In the genomic region with DNA sequence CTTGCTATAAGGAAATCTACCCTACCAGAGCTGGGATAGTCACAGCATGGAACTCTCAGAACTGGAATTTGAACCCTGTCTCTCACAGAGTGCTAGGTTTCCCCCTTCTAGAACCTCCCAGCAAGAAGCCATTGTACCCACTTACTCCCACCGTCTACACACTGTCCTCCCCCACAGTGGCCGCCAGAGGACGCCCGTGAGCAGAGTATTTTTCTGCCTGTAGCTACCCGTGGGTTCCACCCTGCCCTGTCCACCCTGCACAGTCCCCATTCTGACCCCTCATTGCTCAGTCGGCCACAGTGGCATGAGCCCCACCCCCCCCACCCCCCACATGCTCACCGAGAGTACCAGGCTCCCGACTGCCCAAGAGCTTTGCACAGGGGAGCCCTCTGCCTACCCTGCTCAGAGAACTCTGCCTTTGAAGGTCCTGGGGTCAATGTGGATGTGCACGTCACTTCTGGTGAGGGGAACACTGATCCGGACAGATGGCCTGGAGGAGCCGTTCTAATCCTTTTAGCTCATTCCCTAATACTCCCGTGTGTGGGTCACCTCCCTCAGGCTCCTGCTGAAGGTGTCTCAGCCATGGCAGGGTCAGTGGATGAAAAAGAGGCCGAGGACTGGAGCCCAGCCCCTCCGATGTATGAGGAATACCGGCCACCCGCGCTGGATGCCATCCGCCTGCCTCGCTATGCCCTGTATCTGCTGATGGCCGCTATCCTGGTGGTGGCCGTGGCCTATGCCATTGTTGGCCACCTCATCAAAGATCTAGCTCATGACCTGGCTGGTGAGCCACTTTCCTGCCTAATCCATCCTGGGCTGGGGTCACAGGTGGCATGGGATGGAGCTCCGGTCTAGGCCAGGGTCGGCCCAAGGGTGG, we compare ENCODE assay signal across 8 mouse cellular contexts. TPM values are rescaled to one million over a fixed set of nuclear protein-coding genes. Genes with fewer than 3 reads are reported as not detected.
A peak's percentile ranks its signal among the peaks of the same experiment; 100 is the strongest.
DNase-seq lines count a peak whose midpoint lies in the region; ATAC-seq and TF ChIP-seq lines count a peak whose summit lies in the region.

No protein-coding gene starts in this region.

- H3K4me1 ChIP-seq in testis, adult 2 months (ENCODE audit: control insufficient read depth, insufficient read depth, low read length): peaks cover 45% of the 10 kb centered on the region
- peaks cover 29% of the 10 kb centered on the region for H3K4me1 ChIP-seq in intestine, embryonic 15.5 days (replicated peaks)
- H3K4me1 ChIP-seq in midbrain, postnatal 0 days (ENCODE audit: insufficient read depth, low read length): peaks cover 9% of the 10 kb centered on the region
- peaks cover 28% of the 10 kb centered on the region for H3K4me1 ChIP-seq in stomach, embryonic 14.5 days (ENCODE audit: control insufficient read depth, insufficient read depth, low read length)

- no peak for ATAC-seq in intestine, embryonic 15.5 days
- peak; percentile 38; the same call in 1 of the 2 replicates for ATAC-seq in midbrain, postnatal 0 days (ENCODE audit: low FRiP score)
- ATAC-seq in stomach, embryonic 14.5 days (ENCODE audit: insufficient number of reproducible peaks, insufficient read depth, low FRiP score, low read depth): peak; percentile 48; the same call in 1 of the 2 replicates

- H3K4me2 ChIP-seq in intestine, embryonic 15.5 days (replicated peaks): no peak overlapping the region
- no peak overlapping the region for H3K4me2 ChIP-seq in midbrain, postnatal 0 days (ENCODE audit: low read depth, low read length, poor library complexity, severe bottlenecking)
- H3K4me2 ChIP-seq in stomach, embryonic 14.5 days (replicated peaks; ENCODE audit: low read depth, low read length): no peak overlapping the region

- no peak for TF ChIP-seq POLR2A in testis, adult 2 months (IDR thresholded peaks at IDR 0.05; ENCODE audit: control insufficient read depth, low read depth, low read length)

- 62% methylated on average over 23 of the region's 23 CpGs for WGBS in intestine, embryonic 15.5 days
- whole genome bisulfite sequencing in midbrain, postnatal 0 days: 49% methylated on average over 23 of the region's 23 CpGs
- WGBS in stomach, embryonic 14.5 days: 60% methylated on average over 23 of the region's 23 CpGs

- H3K4me3 ChIP-seq in testis, adult 2 months (ENCODE audit: control insufficient read depth, low read depth, low read length): no peak overlapping the region
- no peak overlapping the region for H3K4me3 ChIP-seq in intestine, embryonic 15.5 days (replicated peaks)
- H3K4me3 ChIP-seq in midbrain, postnatal 0 days (ENCODE audit: low read depth, low read length): no peak overlapping the region
- no peak overlapping the region for H3K4me3 ChIP-seq in stomach, embryonic 14.5 days (ENCODE audit: low read depth, low read length)

- no peak for DNase-seq in testis, postnatal 14 days (ENCODE audit: low spot score)
- peak; percentile 78 to 82 for DNase-seq in cerebellum, postnatal 36 days
- DNase-seq in gastrocnemius, postnatal 25 days: peak; percentile 58
- DNase-seq in liver: peak; percentile 75
- peak; percentile 51 for DNase-seq in midbrain, postnatal 0 days (ENCODE audit: low spot score)

- no peaks in the 10 kb centered on the region for H3K27me3 ChIP-seq in testis, adult 2 months (ENCODE audit: control insufficient read depth, insufficient read depth, low read length)
- H3K27me3 ChIP-seq in intestine, embryonic 15.5 days (replicated peaks): no peaks in the 10 kb centered on the region
- no peaks in the 10 kb centered on the region for H3K27me3 ChIP-seq in midbrain, postnatal 0 days (ENCODE audit: insufficient read depth, low read length)
- H3K27me3 ChIP-seq in stomach, embryonic 14.5 days (ENCODE audit: control insufficient read depth, insufficient read depth, low read length): no peaks in the 10 kb centered on the region

- H3K9ac ChIP-seq in intestine, embryonic 15.5 days: peak overlapping the region; percentile 5; the same call in 1 of the 2 replicates
- no peak overlapping the region for H3K9ac ChIP-seq in midbrain, postnatal 0 days (replicated peaks; ENCODE audit: low read length, poor library complexity, severe bottlenecking)
- H3K9ac ChIP-seq in stomach, embryonic 14.5 days (replicated peaks; ENCODE audit: low read depth, low read length): no peak overlapping the region

- peak; percentile 57; the same call in 1 of the 2 replicates for TF ChIP-seq CTCF in testis, adult 2 months (IDR thresholded peaks at IDR 0.05; ENCODE audit: control insufficient read depth, insufficient read depth, insufficient replicate concordance, low read depth, low read length)
- TF ChIP-seq CTCF in midbrain, postnatal 0 days (IDR thresholded peaks at IDR 0.05): peak; percentile 87

- H3K9me3 ChIP-seq in intestine, embryonic 15.5 days: no peaks in the 10 kb centered on the region
- H3K9me3 ChIP-seq in midbrain, postnatal 0 days (ENCODE audit: low read length): no peaks in the 10 kb centered on the region
- no peaks in the 10 kb centered on the region for H3K9me3 ChIP-seq in stomach, embryonic 14.5 days (ENCODE audit: control insufficient read depth, low read depth, low read length)

- H3K36me3 ChIP-seq in testis, adult 2 months (ENCODE audit: control insufficient read depth, insufficient read depth, low read length): no peaks in the 10 kb centered on the region
- peaks cover 24% of the 10 kb centered on the region for H3K36me3 ChIP-seq in intestine, embryonic 15.5 days
- H3K36me3 ChIP-seq in midbrain, postnatal 0 days (ENCODE audit: insufficient read depth, low read length): peaks cover 34% of the 10 kb centered on the region
- peaks cover 25% of the 10 kb centered on the region for H3K36me3 ChIP-seq in stomach, embryonic 14.5 days (ENCODE audit: control insufficient read depth, insufficient read depth, low read length)

- H3K27ac ChIP-seq in testis, adult 2 months (ENCODE audit: control insufficient read depth, insufficient read depth, low read depth, low read length): peak overlapping the region; percentile 7; the same call in 1 of the 2 replicates
- 0 out of 2 replicates have a peak overlapping the region, but pooled peaks have one; percentile 4 for H3K27ac ChIP-seq in intestine, embryonic 15.5 days
- H3K27ac ChIP-seq in midbrain, postnatal 0 days (ENCODE audit: low read depth, low read length): no peak overlapping the region
- no peak overlapping the region for H3K27ac ChIP-seq in stomach, embryonic 14.5 days (ENCODE audit: low read length)

RNA-seq across cellular contexts. Expression of gene Gm48552, which starts 1.2 kb away (rescaled TPM):
- 0.65 TPM in 1 of 2 replicates, not detected in the other for polyA plus RNA-seq in testis, adult 2 months (2012; rRNA removed)
- under 1 TPM in 1 of 2 experiments, not detected in 1; 0.59 TPM for total RNA-seq in gastrocnemius, postnatal 25 days (2021)
- 1.4 TPM in 1 of 2 replicates, not detected in the other for polyA plus RNA-seq in intestine, embryonic 15.5 days (2015; fragmentation: Nextera tagmentation; extraction: Ambion mirVana)
- 6.6 TPM in 1 of 2 replicates, not detected in the other for total RNA-seq in midbrain, postnatal 0 days (2014; rRNA removed)
- polyA plus RNA-seq in midbrain, postnatal 0 days (2015; fragmentation: Nextera tagmentation; extraction: Ambion mirVana): 1.6 and 3.9 TPM in 2 replicates
- polyA plus RNA-seq in stomach, embryonic 14.5 days (2014; fragmentation: Nextera tagmentation; extraction: Ambion mirVana): 1.0 and 1.1 TPM in 2 replicates

RNA-seq across cellular contexts. Expression of gene Smim24, which starts 2.8 kb away (rescaled TPM):
- 3,568 and 3,612 TPM in 2 replicates for polyA plus RNA-seq in testis, adult 2 months (2012; rRNA removed)
- under 1 TPM in 1 of 2 experiments, not detected in 1; 0.67 TPM for total RNA-seq in gastrocnemius, postnatal 25 days (2021)
- polyA plus RNA-seq in intestine, embryonic 15.5 days (2015; fragmentation: Nextera tagmentation; extraction: Ambion mirVana): 235 and 288 TPM in 2 replicates
- 1.5 and 1.7 TPM in 2 replicates for total RNA-seq in midbrain, postnatal 0 days (2014; rRNA removed)
- 1.1 and 2.0 TPM in 2 replicates for polyA plus RNA-seq in midbrain, postnatal 0 days (2015; fragmentation: Nextera tagmentation; extraction: Ambion mirVana)
- polyA plus RNA-seq in stomach, embryonic 14.5 days (2014; fragmentation: Nextera tagmentation; extraction: Ambion mirVana): 17.7 and 21.5 TPM in 2 replicates

RNA-seq across cellular contexts. Expression of gene Gm48551, which starts 5.8 kb away (rescaled TPM):
- 1.2 and 1.6 TPM in 2 replicates for polyA plus RNA-seq in testis, adult 2 months (2012; rRNA removed)
- 1 to 10 TPM in 1 of 2 experiments, under 1 TPM in 1; 0.78 to 1.0 TPM for total RNA-seq in gastrocnemius, postnatal 25 days (2021)
- polyA plus RNA-seq in intestine, embryonic 15.5 days (2015; fragmentation: Nextera tagmentation; extraction: Ambion mirVana): 2.8 and 3.6 TPM in 2 replicates
- total RNA-seq in midbrain, postnatal 0 days (2014; rRNA removed): 0.88 and 2.7 TPM in 2 replicates
- 5.8 and 10.2 TPM in 2 replicates for polyA plus RNA-seq in midbrain, postnatal 0 days (2015; fragmentation: Nextera tagmentation; extraction: Ambion mirVana)
- 3.1 and 4.1 TPM in 2 replicates for polyA plus RNA-seq in stomach, embryonic 14.5 days (2014; fragmentation: Nextera tagmentation; extraction: Ambion mirVana)

RNA-seq across cellular contexts. Expression of gene Dohh, which starts 5.8 kb away (rescaled TPM):
- polyA plus RNA-seq in testis, adult 2 months (2012; rRNA removed): 38.5 and 46.3 TPM in 2 replicates
- total RNA-seq in gastrocnemius, postnatal 25 days (2021): 10 to 100 TPM; 41.1 to 41.2 TPM
- 89.2 and 100 TPM in 2 replicates for polyA plus RNA-seq in intestine, embryonic 15.5 days (2015; fragmentation: Nextera tagmentation; extraction: Ambion mirVana)
- 120 and 132 TPM in 2 replicates for total RNA-seq in midbrain, postnatal 0 days (2014; rRNA removed)
- polyA plus RNA-seq in midbrain, postnatal 0 days (2015; fragmentation: Nextera tagmentation; extraction: Ambion mirVana): 95.8 and 115 TPM in 2 replicates
- polyA plus RNA-seq in stomach, embryonic 14.5 days (2014; fragmentation: Nextera tagmentation; extraction: Ambion mirVana): 44.8 and 48.5 TPM in 2 replicates

RNA-seq across cellular contexts. Expression of gene Fzr1, which starts 11.7 kb away (rescaled TPM):
- polyA plus RNA-seq in testis, adult 2 months (2012; rRNA removed): 161 and 178 TPM in 2 replicates
- 10 to 100 TPM; 13.5 to 14.0 TPM for total RNA-seq in gastrocnemius, postnatal 25 days (2021)
- 83.2 and 85.7 TPM in 2 replicates for polyA plus RNA-seq in intestine, embryonic 15.5 days (2015; fragmentation: Nextera tagmentation; extraction: Ambion mirVana)
- 92.6 and 98.3 TPM in 2 replicates for total RNA-seq in midbrain, postnatal 0 days (2014; rRNA removed)
- polyA plus RNA-seq in midbrain, postnatal 0 days (2015; fragmentation: Nextera tagmentation; extraction: Ambion mirVana): 147 and 149 TPM in 2 replicates
- polyA plus RNA-seq in stomach, embryonic 14.5 days (2014; fragmentation: Nextera tagmentation; extraction: Ambion mirVana): 81.3 and 88.7 TPM in 2 replicates

Comparison
In these comparisons a context has a peak if more than half of its experiments do, and no peak if none do; other contexts are left out.
1. H3K27ac ChIP-seq: peak in testis, adult 2 months (single experiment) and intestine, embryonic 15.5 days (single experiment); none in midbrain, postnatal 0 days (single experiment) and stomach, embryonic 14.5 days (single experiment).
2. RNA of gene Smim24, which starts 2.8 kb away (polyA plus RNA-seq): 3,568 to 3,612 TPM in testis, adult 2 months; 235 to 288 TPM in intestine, embryonic 15.5 days, 17.7 to 21.5 TPM in stomach, embryonic 14.5 days and 1.1 to 2.0 TPM in midbrain, postnatal 0 days; every median in the first group is over 10 times any median in the second.